Mouse (Mus musculus) left cerebral cortex, adult 18-20 months (tissue): ENCODE measurements around the gene Trim38. TPM values are rescaled to one million over a fixed set of nuclear protein-coding genes. Genes with fewer than 3 reads are reported as not detected.

ENCODE experiments used
- DNase-seq, 2 experiments: peaks; one replicate each; pipeline ENCODE4 v3.0.0; 2021 to 2022; ENCODE audit warnings: low spot score in 2 of 2, mixed read lengths in 1 of 2
- total RNA-seq, 2 experiments: library from RNA; stranded (reverse); gene quantifications; 2 replicates each; pipeline ENCODE4 v1.2.3; 2021

Gene Trim38
- total RNA-seq, 2 experiments from 2014 or later, result not detected

- peak; percentile 50 to 53 for DNase-seq
These were observed 7.6 kb upstream of the Trim38 start, which contains the start of gene Hist1h3a for GRCm38 (mm10) chr13:23761871-23762821. Gene Hist1h3a, minus strand, starts transcription at chr13:23762386.

- DNase-seq, result no peak
These were observed 6.5 kb upstream of the Trim38 start for GRCm38 (mm10) chr13:23763242-23763585.

- DNase-seq, result peak; percentile 71 to 77
These were observed 6.0 kb upstream of the Trim38 start, which contains the start of gene Hist1h1a for GRCm38 (mm10) chr13:23763586-23764323. Gene Hist1h1a, plus strand, starts transcription at chr13:23763666.

GRCm38 (mm10) chr13:23764324-23765171, 5.2 kb upstream of the Trim38 start:
- DNase-seq, result no peak

- DNase-seq, result no peak
These were observed 4.6 kb upstream of the Trim38 start for GRCm38 (mm10) chr13:23765172-23765513.

GRCm38 (mm10) chr13:23766772-23767171, 2.9 kb upstream of the Trim38 start:
- no peak for DNase-seq

- no peak for DNase-seq
These were observed 797 bp upstream of the Trim38 start for GRCm38 (mm10) chr13:23768834-23769397.

GRCm38 (mm10) chr13:23772561-23773313, 3.0 kb downstream of the Trim38 start:
- peak; percentile 35 to 42 for DNase-seq

- DNase-seq, result no peak
These were observed 8.6 kb downstream of the Trim38 start for GRCm38 (mm10) chr13:23778339-23778738.

GRCm38 (mm10) chr13:23779025-23779424, 9.3 kb downstream of the Trim38 start:
- DNase-seq, result no peak

GRCm38 (mm10) chr13:23792520-23792919, 22.8 kb downstream of the Trim38 start:
- peak; percentile 35 to 54 for DNase-seq

GRCm38 (mm10) chr13:23799405-23799804, 29.7 kb downstream of the Trim38 start:
- DNase-seq, result no peak

GRCm38 (mm10) chr13:23804532-23804931, 34.8 kb downstream of the Trim38 start:
- DNase-seq, result no peak

GRCm38 (mm10) chr13:23806422-23807052, 36.8 kb downstream of the Trim38 start, which contains the start of gene Slc17a2:
Gene Slc17a2, plus strand, starts transcription at chr13:23806993.
- DNase-seq, result no peak

GRCm38 (mm10) chr13:23816148-23816547, 46.4 kb downstream of the Trim38 start:
- DNase-seq, result no peak

GRCm38 (mm10) chr13:23820179-23820940, 50.6 kb downstream of the Trim38 start:
- DNase-seq, result no peak

GRCm38 (mm10) chr13:23822213-23822612, 52.5 kb downstream of the Trim38 start:
- no peak for DNase-seq

GRCm38 (mm10) chr13:23826606-23827005, 56.9 kb downstream of the Trim38 start:
- no peak for DNase-seq

GRCm38 (mm10) chr13:23833053-23833452, 63.3 kb downstream of the Trim38 start:
- DNase-seq, result peak; percentile 24
